Mouse (Mus musculus): ENCODE data around the gene Galk1.

DNA sequence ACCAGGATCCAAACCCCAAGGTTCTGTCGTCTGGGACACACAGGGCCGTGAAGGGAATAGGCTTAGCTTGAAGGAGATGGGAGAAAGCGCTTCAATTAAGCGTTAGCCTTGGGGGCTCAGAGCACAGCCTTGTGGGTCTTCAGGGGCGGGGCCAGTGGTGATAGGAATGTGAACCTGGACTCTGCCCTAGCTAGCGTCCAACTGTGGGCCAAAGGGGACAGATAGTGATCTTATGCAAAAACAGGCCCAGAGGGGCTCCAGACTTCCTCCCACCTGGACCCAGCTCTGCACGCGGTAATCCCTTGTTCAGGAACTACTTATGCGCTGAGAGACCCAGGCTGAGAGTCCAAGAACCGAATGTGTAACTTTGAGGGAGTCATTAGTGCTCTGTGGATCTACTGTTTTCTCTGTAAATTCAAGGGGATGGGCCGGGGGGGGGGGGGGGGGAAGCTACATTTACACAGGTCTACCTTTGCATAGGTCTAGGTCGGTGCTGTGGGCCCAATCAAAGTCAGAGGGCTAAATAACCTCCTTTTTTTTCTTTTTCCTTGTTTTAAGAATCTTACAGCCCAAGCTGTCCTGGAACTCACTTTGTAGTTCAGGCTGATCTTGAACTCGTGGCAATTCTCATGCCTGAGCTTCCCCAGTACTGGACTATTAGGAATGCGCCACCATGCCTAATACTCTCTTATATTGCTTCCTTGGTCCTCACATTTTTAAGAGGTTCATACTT, 824 bp downstream of the Galk1 start:
- TF ChIP-seq CTCF (IDR thresholded peaks at IDR 0.05; ENCODE audit: low read depth) = no peak
- no peak for TF ChIP-seq EP300 (optimal IDR thresholded peaks at IDR 0.05)
